Mouse (Mus musculus) NIH3T3 (cell line): ENCODE data around the gene Lrriq4.

Experiments
- DNase-seq: peaks from one replicate; pipeline ENCODE4 v3.0.0-alpha.2; 2012; ENCODE audit warnings: low read depth

The Lrriq4 gene

GRCm38 (mm10) chr3:30644207-30644606 is at the start of gene Lrriq4:
Lrriq4 (plus strand) TSS chr3:30644507.
- DNase-seq = no peak

GRCm38 (mm10) chr3:30595111-30595832 is 49.0 kb upstream of the Lrriq4 start:
- DNase-seq = peak; percentile 71

GRCm38 (mm10) chr3:30597271-30597670 is 47.0 kb upstream of the Lrriq4 start:
- no peak for DNase-seq

- DNase-seq = peak; percentile 65
Observed at GRCm38 (mm10) chr3:30599711-30600545, 44.4 kb upstream of the Lrriq4 start, which contains the start of gene Actrt3. Actrt3 (minus strand) TSS chr3:30599939.

- peak; percentile 66 for DNase-seq
Observed at GRCm38 (mm10) chr3:30600717-30601116, 43.6 kb upstream of the Lrriq4 start.

GRCm38 (mm10) chr3:30601175-30601574 is 43.1 kb upstream of the Lrriq4 start:
- DNase-seq = peak; percentile 93

GRCm38 (mm10) chr3:30601610-30602064 is 42.7 kb upstream of the Lrriq4 start:
- DNase-seq = no peak

GRCm38 (mm10) chr3:30602065-30602739 is 42.1 kb upstream of the Lrriq4 start, which contains the start of gene Mynn:
Mynn (plus strand) TSS chr3:30602065.
- DNase-seq = peak; percentile 96

- DNase-seq = no peak
Observed at GRCm38 (mm10) chr3:30602740-30603098, 41.6 kb upstream of the Lrriq4 start.

- DNase-seq = no peak
Observed at GRCm38 (mm10) chr3:30603256-30603655, 41.1 kb upstream of the Lrriq4 start.

- DNase-seq = no peak
Observed at GRCm38 (mm10) chr3:30608999-30609398, 35.3 kb upstream of the Lrriq4 start.

GRCm38 (mm10) chr3:30610930-30611329 is 33.4 kb upstream of the Lrriq4 start:
- DNase-seq = no peak

- no peak for DNase-seq
Observed at GRCm38 (mm10) chr3:30620132-30620531, 24.2 kb upstream of the Lrriq4 start.

- DNase-seq = peak; percentile 42
Observed at GRCm38 (mm10) chr3:30633681-30634080, 10.6 kb upstream of the Lrriq4 start.

- DNase-seq = no peak
Observed at GRCm38 (mm10) chr3:30635629-30636028, 8.7 kb upstream of the Lrriq4 start.

GRCm38 (mm10) chr3:30646761-30647160 is 2.5 kb downstream of the Lrriq4 start:
- no peak for DNase-seq

GRCm38 (mm10) chr3:30647440-30648090 is 3.3 kb downstream of the Lrriq4 start, which contains the start of gene Lrrc34:
Lrrc34 (minus strand) TSS chr3:30647869.
- peak; percentile 48 for DNase-seq

GRCm38 (mm10) chr3:30648466-30648865 is 4.2 kb downstream of the Lrriq4 start:
- DNase-seq = no peak

GRCm38 (mm10) chr3:30650062-30650841 is 5.9 kb downstream of the Lrriq4 start:
- DNase-seq = no peak

- no peak for DNase-seq
Observed at GRCm38 (mm10) chr3:30655937-30656336, 11.6 kb downstream of the Lrriq4 start.

GRCm38 (mm10) chr3:30658486-30658885 is 14.2 kb downstream of the Lrriq4 start:
- no peak for DNase-seq
